Mouse (Mus musculus) kidney, adult 10 weeks (tissue): ENCODE measurements around the gene Slc44a4. TPM values are rescaled to one million over a fixed set of nuclear protein-coding genes. Genes with fewer than 3 reads are reported as not detected.

Source experiments
- polyA plus RNA-seq: library from polyadenylated mRNA; stranded (reverse); fragments of 350-450 nt; fragmentation: Illumina TruSeq; extraction: RNeasy Lipid Tissue Mini Kit (QIAGEN cat#74804); gene quantifications from one replicate; pipeline ENCODE4 v1.2.3, GENCODE M21; 2014; ENCODE audit warnings: low read depth, low replicate concordance

The Slc44a4 gene
- 8.2 TPM for polyA plus RNA-seq

DNA sequence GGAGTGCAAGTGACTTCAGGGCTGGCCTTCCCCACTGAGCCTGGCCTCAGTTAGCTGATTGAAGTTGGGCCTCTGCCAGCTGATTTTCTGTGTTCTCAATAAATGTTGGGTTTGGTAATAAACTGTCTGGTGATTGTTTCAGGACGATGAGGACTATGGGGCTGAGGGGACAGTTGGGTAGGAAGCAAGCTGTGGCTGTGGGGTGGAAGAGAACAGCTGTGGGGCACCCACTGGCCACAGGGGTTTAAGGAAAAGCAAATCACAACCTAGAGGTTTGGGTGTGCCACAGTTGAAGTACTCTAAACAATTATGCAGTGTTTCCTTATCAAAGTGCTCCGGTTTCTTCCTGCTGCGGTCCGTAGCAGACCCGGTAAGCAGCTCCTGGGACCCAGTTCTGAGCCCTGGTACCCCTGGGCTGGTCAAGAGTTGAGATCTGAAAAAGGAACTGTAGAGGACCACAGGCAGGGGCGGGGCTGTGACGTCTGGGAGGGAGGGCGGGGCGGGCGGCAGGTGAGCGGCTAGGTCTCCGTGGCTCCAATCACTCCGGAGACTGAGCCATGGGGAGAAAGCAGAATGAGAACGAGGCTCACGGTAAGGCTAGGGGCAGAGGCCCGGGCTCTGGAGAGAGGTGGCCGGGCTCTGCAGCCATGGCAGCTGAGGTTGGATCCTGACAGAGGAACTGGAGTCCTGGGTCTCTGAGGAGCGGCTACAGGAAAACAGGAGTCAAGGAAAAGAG is at the start of gene Slc44a4:
Gene Slc44a4, plus strand, starts transcription at position 537 of the 736 bp plus-strand sequence.

DNA sequence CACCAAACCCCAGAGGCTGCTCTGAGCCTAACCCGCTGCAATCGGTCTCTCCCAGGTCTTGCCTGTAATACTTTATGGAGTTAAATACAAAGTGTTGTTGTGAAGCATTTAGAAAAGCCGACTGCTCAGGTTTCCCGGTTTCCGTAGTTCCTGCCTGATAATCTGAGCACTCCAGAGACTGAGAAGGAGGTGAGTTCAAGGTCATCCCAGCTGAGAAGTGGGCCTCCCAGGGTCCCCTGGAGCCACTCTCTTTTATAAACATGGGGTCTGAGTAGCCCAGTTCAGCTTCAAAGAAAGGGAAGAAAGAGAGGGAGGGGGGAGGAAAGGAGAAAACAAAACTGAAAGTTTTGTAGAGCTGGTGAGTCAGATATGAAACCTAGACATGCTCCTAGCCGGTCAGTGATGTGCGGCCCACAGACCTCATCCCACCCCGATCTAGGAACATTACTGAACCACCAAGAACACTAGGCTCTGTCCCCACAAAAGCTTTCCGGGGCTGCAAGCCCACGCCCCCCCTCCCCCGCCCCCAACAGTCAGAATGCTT is 34.9 kb upstream of the Slc44a4 start, which contains the start of gene Zbtb12:
Gene Zbtb12, plus strand, starts transcription at position 148 of the 544 bp plus-strand sequence.

DNA sequence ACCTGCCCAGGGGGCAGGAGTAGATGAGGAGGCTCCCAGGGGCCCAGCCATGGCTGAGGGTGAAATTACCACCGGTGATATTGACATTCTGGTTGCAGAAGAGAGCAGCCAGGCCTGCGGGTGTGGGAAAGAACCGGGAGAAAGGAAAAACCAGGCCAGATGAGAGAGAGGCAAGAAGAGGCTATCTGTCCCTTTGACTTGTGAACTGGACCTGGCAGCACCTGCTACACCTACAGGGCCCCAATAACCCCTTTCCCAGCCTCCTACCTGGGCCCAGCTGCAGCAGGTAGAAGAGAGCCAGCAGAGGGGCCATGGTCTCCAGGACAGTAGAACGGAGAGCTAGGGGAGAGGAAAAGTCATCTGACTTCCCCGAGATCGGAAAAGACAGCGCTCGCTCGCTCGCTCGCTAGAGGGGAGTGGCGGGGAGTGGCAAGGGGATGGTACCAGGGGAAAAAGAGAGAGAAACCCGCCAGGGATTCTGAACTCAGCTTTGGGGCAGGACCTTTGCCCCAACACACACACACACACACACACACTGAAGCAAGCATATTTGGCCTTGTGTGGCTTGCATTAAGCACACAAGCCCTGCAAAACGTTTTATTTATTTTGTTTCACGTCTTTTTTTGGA is 32.5 kb upstream of the Slc44a4 start, which contains the start of gene Gm20547:
Gene Gm20547, minus strand, starts transcription at position 360 of the 628 bp plus-strand sequence.

DNA sequence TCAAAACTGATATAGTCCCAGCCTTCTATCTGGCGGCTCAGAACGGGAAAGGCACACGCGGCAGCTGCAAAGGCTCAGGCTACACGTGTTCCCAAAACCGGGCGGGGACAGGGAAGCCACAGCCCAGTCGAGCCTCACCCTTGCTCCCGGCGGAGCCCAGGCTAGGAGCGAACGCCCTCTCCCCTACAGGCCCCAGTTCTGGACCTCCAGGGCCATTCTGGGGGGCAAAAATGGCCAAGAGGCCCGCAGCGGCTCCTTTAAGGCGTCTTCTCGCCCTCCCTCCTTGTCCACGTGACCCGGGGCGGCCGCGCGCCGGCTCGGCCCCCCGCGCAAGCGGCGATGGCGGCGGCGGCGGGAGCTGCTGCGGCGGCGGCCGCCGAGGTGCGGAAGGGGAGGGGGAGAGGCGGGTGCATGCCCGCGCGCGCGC is 16.1 kb upstream of the Slc44a4 start, which contains the start of the genes C2 and Ehmt2:
Gene C2, minus strand, starts transcription at position 106 of the 427 bp plus-strand sequence.
Gene Ehmt2, plus strand, starts transcription at position 310 of the 427 bp plus-strand sequence.

DNA sequence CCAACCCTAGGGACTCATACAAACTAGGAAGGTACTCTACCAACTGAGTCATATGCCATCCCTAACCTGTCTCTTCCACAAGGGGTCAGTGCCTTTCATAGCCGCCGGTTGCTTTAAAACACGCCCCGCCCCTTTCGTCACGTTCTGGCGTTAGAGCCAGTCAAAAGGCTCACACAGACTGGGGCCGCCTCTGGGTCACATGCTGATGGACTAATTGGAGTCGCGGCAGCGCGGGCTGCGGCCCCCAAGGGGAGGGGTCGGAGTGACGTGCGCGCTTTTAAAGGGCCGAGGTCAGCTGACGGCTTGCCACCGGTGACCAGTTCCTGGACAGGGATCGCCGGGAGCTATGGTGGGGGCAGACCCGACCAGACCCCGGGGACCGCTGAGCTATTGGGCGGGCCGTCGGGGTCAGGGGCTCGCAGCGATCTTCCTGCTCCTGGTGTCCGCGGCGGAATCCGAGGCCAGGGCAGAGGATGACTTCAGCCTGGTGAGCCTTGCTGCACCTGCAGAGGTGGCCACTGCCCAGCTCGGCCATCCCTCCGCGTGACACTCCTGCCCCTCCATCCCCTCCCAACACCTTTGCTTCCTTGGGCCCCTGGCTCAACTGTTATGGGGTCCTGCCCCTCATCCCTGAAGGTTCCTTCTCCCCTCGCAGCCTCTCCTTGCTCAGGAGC is 16.9 kb downstream of the Slc44a4 start, which contains the start of gene Neu1:
Gene Neu1, plus strand, starts transcription at position 193 of the 674 bp plus-strand sequence.

DNA sequence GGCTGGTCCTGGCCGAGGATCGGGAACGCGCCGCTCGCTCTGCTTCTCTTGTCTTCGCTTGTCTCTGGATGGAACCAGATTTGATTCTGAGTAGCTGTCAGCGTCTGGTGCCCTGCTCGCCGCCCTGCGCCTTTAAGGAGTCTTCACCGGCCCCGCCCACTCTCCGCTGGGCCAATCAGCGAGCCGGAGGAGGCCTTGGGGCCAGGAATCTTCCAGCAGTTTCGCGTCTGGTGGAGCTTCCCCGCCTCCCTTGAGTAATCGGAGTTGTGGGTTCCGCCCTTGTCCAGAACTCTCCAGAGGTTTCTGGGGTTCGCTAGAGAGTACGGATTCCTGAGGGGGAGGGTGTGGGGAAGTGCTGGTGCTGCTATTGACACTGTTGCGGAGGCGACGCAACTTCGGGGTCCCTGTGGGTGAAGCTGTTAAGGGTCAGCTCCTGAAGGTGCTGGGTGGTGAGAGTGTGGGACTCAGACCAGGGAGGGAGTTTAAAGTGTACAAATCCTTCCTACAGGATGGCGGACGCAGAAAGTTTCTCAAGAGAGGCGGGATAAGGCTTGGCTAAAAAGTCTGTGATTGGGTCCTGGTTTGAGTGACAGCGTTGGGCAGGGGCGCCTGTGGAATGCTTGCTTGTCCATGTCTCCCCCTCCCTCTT is 45.0 kb downstream of the Slc44a4 start, which contains the start of gene Hspa1b:
Gene Hspa1b, minus strand, starts transcription at position 109 of the 649 bp plus-strand sequence.

DNA sequence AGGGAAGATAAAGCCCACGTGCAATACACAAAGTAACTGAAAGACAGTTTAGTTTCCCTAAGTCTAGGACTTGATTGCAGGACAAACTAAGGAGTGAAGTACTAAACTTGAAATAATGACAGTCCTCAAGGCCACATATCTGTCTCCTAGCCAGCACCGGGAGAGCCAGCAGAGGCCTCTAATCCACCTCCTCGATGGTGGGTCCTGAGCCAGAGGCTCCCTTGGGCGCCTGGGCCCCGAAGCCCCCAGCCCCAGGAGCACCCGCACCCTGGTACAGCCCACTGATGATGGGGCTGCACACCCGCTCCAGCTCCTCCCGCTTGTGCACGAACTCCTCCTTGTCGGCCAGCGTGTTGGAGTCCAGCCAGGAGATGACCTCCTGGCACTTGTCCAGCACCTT is 55.6 kb downstream of the Slc44a4 start, which contains the start of gene Gm20481:
Gene Gm20481, plus strand, starts transcription at position 91 of the 400 bp plus-strand sequence.

GRCm38 (mm10) chr17:34972069-34972749 is 57.9 kb downstream of the Slc44a4 start, which contains the start of the genes Hspa1a and Hspa1l:
Gene Hspa1a (minus strand): TSS chr17:34972156.
Gene Hspa1l (plus strand): TSS chr17:34972703.

Other genes with a start within 250 kb of the Slc44a4 start
- gene Tnxb, start 243.9 kb upstream of the Slc44a4 start, polyA plus RNA-seq: not detected
- not detected for gene C4b, start 170.6 kb upstream of the Slc44a4 start, polyA plus RNA-seq
- not detected for gene Cyp21a1, start 109.9 kb upstream of the Slc44a4 start, polyA plus RNA-seq
- gene Stk19, start 77.5 kb upstream of the Slc44a4 start, polyA plus RNA-seq: 2.6 TPM
- gene Dxo, start 77.4 kb upstream of the Slc44a4 start, polyA plus RNA-seq: 3.0 TPM
- 2.3 TPM for gene Skiv2l, start 64.3 kb upstream of the Slc44a4 start, polyA plus RNA-seq
- gene Nelfe, start 64.1 kb upstream of the Slc44a4 start, polyA plus RNA-seq: 1.4 TPM
- 38.0 TPM for gene Cfb, start 51.9 kb upstream of the Slc44a4 start, polyA plus RNA-seq
- 1.5 TPM for gene Zbtb12, start 35.0 kb upstream of the Slc44a4 start, polyA plus RNA-seq
- 16.3 TPM for gene Gm20547, start 32.4 kb upstream of the Slc44a4 start, polyA plus RNA-seq
- gene C2, start 16.2 kb upstream of the Slc44a4 start, polyA plus RNA-seq: 7.3 TPM
- gene Ehmt2, start 16.0 kb upstream of the Slc44a4 start, polyA plus RNA-seq: 7.7 TPM
- 25.6 TPM for gene Neu1, start 16.8 kb downstream of the Slc44a4 start, polyA plus RNA-seq
- gene Hspa1b, start 44.8 kb downstream of the Slc44a4 start, polyA plus RNA-seq: 17.9 TPM
- not detected for gene Gm20481, start 55.4 kb downstream of the Slc44a4 start, polyA plus RNA-seq
- 8.4 TPM for gene Hspa1a, start 57.7 kb downstream of the Slc44a4 start, polyA plus RNA-seq
- not detected for gene Hspa1l, start 58.2 kb downstream of the Slc44a4 start, polyA plus RNA-seq
- 12.6 TPM for gene Lsm2, start 67.4 kb downstream of the Slc44a4 start, polyA plus RNA-seq
- gene Vars, start 86.5 kb downstream of the Slc44a4 start, polyA plus RNA-seq: 5.7 TPM
- gene Vwa7, start 102.1 kb downstream of the Slc44a4 start, polyA plus RNA-seq: not detected
- gene Sapcd1, start 113.5 kb downstream of the Slc44a4 start, polyA plus RNA-seq: not detected
- 1.1 TPM for gene Msh5, start 132.3 kb downstream of the Slc44a4 start, polyA plus RNA-seq
- 25.4 TPM for gene Clic1, start 135.5 kb downstream of the Slc44a4 start, polyA plus RNA-seq
- 0.97 TPM for gene Ddah2, start 144.6 kb downstream of the Slc44a4 start, polyA plus RNA-seq
- not detected for gene Ly6g6c, start 150.9 kb downstream of the Slc44a4 start, polyA plus RNA-seq
- 1.1 TPM for gene Mpig6b, start 151.7 kb downstream of the Slc44a4 start, polyA plus RNA-seq
- gene Ly6g6e, start 162.4 kb downstream of the Slc44a4 start, polyA plus RNA-seq: not detected
- not detected for gene Ly6g6d, start 163.6 kb downstream of the Slc44a4 start, polyA plus RNA-seq
- gene Ly6g6f, start 171.1 kb downstream of the Slc44a4 start, polyA plus RNA-seq: not detected
- 7.6 TPM for gene Abhd16a, start 174.8 kb downstream of the Slc44a4 start, polyA plus RNA-seq
- not detected for gene Ly6g5c, start 193.8 kb downstream of the Slc44a4 start, polyA plus RNA-seq
- gene Ly6g5b, start 201.0 kb downstream of the Slc44a4 start, polyA plus RNA-seq: not detected
- gene Gpank1, start 207.0 kb downstream of the Slc44a4 start, polyA plus RNA-seq: 0.85 TPM
- 187 TPM for gene Csnk2b, start 207.6 kb downstream of the Slc44a4 start, polyA plus RNA-seq
- 0.53 TPM for gene D17H6S53E, start 211.9 kb downstream of the Slc44a4 start, polyA plus RNA-seq
- gene Apom, start 217.6 kb downstream of the Slc44a4 start, polyA plus RNA-seq: 4.8 TPM
- 3.9 TPM for gene Bag6, start 220.7 kb downstream of the Slc44a4 start, polyA plus RNA-seq